Mouse (Mus musculus) heart, adult 2 months (tissue): ENCODE data around the gene Traf3ip2.

Experiments used
- CTCF ChIP-seq: fragments of 200-600 bp; IDR thresholded peaks from 2 replicates; pipeline ENCODE4 v1.8.1; 2022; ENCODE audit warnings: antibody characterized with exemption, mild to moderate bottlenecking, moderate library complexity
- POLR2A ChIP-seq: fragments of 200-500 bp; IDR thresholded peaks from 2 replicates; pipeline ENCODE4 v1.6.1; 2011; ENCODE audit warnings: mild to moderate bottlenecking, low read depth, low read length, control low read depth; ENCODE audit not compliant: insufficient read depth

- TF ChIP-seq CTCF: no peak
- TF ChIP-seq POLR2A: no peak
Observed at GRCm38 (mm10) chr10:39616230-39616590, 3.5 kb downstream of the Traf3ip2 start.
